Mouse (Mus musculus): ENCODE measurements around the gene Gm3415.
"Not testable (repeated sequence)": the region's sequence is repeated elsewhere in the genome, so short reads cannot be mapped to it uniquely, and the experiment has no call there.

Gene Gm3415

DNA sequence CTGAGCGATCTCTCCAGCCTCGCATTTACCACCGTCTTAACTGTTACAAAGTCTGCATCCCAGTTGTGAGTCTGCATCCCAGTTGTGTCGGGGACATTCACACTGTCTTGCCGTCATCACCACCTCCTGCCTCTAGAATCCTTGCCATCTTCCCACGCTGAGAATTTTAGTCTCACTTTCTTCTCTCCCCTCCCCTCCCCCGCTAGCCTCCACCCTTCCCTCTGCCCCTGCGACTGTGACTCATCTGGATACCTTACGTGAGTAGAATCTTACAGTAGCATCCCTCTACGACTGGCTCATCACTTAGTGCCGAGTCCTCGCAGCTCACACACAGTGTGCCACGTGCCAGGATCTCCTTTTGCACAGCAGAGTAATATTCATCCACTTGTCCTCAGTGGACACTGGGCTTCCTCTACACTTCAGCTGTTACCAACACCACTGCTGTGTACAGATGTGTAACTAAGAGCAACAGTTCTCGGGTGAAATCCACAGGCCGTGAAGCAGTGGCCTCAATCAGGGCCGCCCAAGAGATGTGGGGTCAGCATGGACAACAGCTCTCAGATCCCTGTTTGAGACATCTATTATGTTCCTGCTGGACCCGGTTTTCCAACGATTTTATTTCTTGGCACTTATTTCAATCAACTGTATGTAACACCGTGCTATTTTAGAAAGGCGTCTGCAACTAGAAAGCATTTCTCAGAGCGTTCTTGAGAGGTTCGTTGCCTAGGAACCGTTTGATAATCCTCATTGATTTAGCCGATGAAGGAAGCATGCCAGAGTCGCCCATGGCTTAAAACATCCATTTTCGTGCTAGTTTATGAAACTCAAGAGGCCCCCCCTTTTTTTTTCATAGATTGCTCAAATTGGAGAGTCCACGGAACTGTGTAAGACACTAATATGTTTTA is 42.5 kb downstream of the Gm3415 start:
- no peak for DNase-seq (ENCODE audit: low read depth in 2 of 2, low spot score in 2 of 2)

DNA sequence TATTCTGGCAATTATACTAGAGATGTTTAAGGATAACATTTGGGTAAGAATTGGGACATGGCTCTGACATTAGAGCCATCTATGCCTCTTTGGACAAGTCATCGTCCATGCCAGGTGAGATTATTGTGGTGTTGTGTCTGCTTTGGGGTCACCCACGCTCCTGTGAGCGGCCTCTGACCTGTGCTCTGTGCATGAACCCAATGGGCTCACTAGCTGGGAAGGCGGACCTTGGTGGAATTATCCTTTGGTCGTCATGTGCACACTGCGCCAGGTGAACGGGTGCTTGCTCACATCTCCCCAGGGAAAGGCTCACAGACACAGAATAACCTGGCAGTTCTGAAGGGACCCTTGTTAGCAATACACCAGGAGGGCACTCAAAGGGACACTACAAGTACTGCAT is 43.3 kb downstream of the Gm3415 start:
- DNase-seq (ENCODE audit: low read depth in 2 of 2, low spot score in 2 of 2) = not testable (repeated sequence)

DNA sequence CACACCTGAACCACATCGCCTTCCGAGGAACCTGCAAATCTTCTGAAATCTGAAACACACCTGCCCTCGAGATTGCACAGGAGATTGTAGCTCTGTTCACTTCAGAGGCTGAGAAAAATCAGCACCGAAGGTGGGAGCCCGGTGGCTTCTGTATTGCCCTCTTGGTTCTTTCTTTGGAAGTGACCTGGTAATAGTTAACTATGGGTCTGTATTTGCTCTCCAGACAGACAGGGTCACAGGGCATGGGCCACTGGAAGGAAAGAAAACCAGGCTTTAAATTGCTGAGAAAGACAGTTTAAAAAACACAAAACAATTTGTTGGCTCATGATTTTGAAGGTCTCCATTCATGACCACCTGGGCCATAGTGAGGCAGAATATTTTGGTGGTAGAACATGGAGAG is 44.0 kb downstream of the Gm3415 start:
- no peak for DNase-seq (ENCODE audit: low read depth in 2 of 2, low spot score in 2 of 2)

DNA sequence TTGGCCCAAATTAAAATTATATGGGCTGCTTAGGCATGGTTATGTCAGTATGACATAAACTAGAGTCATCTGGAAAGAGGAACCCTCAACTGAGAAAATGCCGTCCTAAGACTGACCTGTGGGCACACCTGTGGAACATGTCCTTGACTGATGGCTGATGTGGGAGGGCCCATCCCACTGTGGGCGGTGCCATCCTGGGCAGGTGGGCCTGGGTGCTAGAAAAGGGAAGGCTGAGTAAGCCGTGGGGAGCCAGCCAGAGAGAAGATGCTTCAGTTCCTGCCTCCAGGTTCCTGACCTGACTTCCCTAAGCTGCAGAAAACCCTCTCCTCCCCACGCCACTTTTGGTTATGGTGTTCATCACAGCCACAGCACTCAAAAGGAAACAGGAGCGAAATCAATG is 50.3 kb downstream of the Gm3415 start:
- DNase-seq (ENCODE audit: low read depth in 2 of 2, low spot score in 2 of 2) = no peak

DNA sequence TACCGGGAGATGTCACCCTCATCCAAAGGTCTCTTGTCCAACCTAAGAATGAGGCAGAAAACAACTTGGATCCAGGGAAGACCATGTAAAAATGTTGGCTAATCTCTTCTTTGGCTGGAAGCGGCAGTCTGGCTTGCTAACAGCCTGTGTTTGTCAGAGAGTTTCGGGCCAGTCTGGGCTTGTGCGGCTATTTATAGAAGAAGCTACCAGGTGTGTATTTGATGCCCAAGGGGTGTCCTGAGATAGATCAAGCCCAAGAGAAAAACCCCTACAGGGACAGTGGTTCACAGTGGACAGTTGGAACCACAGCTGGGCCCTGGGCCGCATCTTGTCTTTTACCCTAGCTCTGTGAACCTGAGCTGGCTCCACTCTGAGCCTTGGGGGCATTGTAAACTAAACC is 51.0 kb downstream of the Gm3415 start:
- DNase-seq (ENCODE audit: low read depth in 2 of 2, low spot score in 2 of 2) = no peak

DNA sequence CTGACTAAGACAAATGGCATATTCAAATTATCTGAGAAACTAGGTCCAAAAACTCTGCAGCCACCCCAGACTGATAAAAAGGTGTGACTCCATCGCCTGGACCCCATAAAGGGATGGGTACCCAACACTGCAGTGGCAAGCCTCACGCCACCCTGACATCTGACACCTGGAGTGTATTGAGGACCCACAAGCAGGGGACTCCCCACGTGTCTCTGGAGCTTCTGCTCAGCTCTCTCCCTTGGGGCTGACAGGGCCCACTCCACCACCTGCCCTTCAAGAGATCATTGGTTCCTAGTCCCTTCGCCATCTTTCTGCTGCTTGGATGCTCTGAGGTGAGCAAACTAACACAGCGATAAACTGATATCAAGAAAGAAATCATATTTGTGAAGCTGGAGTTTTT is 51.9 kb downstream of the Gm3415 start:
- DNase-seq (ENCODE audit: low read depth in 2 of 2, low spot score in 2 of 2) = no peak
